Mouse (Mus musculus) spleen, adult 12 weeks (tissue): ENCODE measurements around the gene Zfp771.

Experiments
- DNase-seq: peaks from one replicate; pipeline ENCODE4 v3.0.0; 2022; ENCODE audit warnings: low spot score

Zfp771 gene

GRCm38 (mm10) chr7:127253821-127254769 is 10.0 kb downstream of the Zfp771 start:
- peak; percentile 89 for DNase-seq

- no peak for DNase-seq
Measured at GRCm38 (mm10) chr7:127255008-127255407, 10.9 kb downstream of the Zfp771 start.

- no peak for DNase-seq
Measured at GRCm38 (mm10) chr7:127255965-127256364, 11.9 kb downstream of the Zfp771 start.

GRCm38 (mm10) chr7:127256518-127256917 is 12.4 kb downstream of the Zfp771 start:
- no peak for DNase-seq

- DNase-seq = no peak
Measured at GRCm38 (mm10) chr7:127259186-127259905, 15.3 kb downstream of the Zfp771 start.

GRCm38 (mm10) chr7:127260309-127261111 is 16.4 kb downstream of the Zfp771 start, which contains the start of gene Dctpp1:
Dctpp1 (minus strand) TSS chr7:127260709.
- DNase-seq = peak; percentile 96

- DNase-seq = no peak
Measured at GRCm38 (mm10) chr7:127262218-127262961, 18.3 kb downstream of the Zfp771 start.

- DNase-seq = no peak
Measured at GRCm38 (mm10) chr7:127263526-127263925, 19.5 kb downstream of the Zfp771 start.

- no peak for DNase-seq
Measured at GRCm38 (mm10) chr7:127270256-127270655, 26.2 kb downstream of the Zfp771 start.

- no peak for DNase-seq
Measured at GRCm38 (mm10) chr7:127270666-127271065, 26.6 kb downstream of the Zfp771 start.

GRCm38 (mm10) chr7:127271093-127271492 is 27.0 kb downstream of the Zfp771 start:
- DNase-seq = no peak

GRCm38 (mm10) chr7:127272566-127272965 is 28.5 kb downstream of the Zfp771 start:
- DNase-seq = no peak

- DNase-seq = no peak
Measured at GRCm38 (mm10) chr7:127273118-127273923, 29.2 kb downstream of the Zfp771 start.

- peak; percentile 91 for DNase-seq
Measured at GRCm38 (mm10) chr7:127273925-127274789, 30.1 kb downstream of the Zfp771 start, which contains the start of gene Sephs2. Sephs2 (minus strand) TSS chr7:127274055.

- no peak for DNase-seq
Measured at GRCm38 (mm10) chr7:127276519-127276961, 32.5 kb downstream of the Zfp771 start.

GRCm38 (mm10) chr7:127278311-127278710 is 34.2 kb downstream of the Zfp771 start:
- DNase-seq = peak; percentile 37

- no peak for DNase-seq
Measured at GRCm38 (mm10) chr7:127280092-127280491, 36.0 kb downstream of the Zfp771 start.

GRCm38 (mm10) chr7:127281114-127281513 is 37.0 kb downstream of the Zfp771 start:
- no peak for DNase-seq

- DNase-seq = no peak
Measured at GRCm38 (mm10) chr7:127282190-127282589, 38.1 kb downstream of the Zfp771 start.
